Mouse (Mus musculus) cortical plate, adult 2 months (tissue): ENCODE data around the gene Lipc.

Experiments used
- CTCF ChIP-seq: fragments of 200-500 bp; IDR thresholded peaks from 2 replicates; pipeline ENCODE4 v1.5.1; 2011; ENCODE audit warnings: mild to moderate bottlenecking, control low read depth, low read length; ENCODE audit not compliant: insufficient read depth; ENCODE audit errors: extremely low read depth
- POLR2A ChIP-seq: fragments of 200-500 bp; IDR thresholded peaks from 2 replicates; pipeline ENCODE4 v1.6.1; 2011; ENCODE audit warnings: mild to moderate bottlenecking, low read length, control low read depth; ENCODE audit not compliant: insufficient read depth; ENCODE audit errors: extremely low read depth

- TF ChIP-seq CTCF, result no peak
- no peak for TF ChIP-seq POLR2A
These were observed 29.7 kb upstream of the Lipc start for GRCm38 (mm10) chr9:70981721-70982120.
